Mouse (Mus musculus) heart, postnatal 0 days (tissue): ENCODE measurements around the gene Enox1. TPM values are rescaled to one million over a fixed set of nuclear protein-coding genes. Genes with fewer than 3 reads are reported as not detected.

Source experiments
- ATAC-seq: fragments of 200-750 bp; cut with Nextera tagmentation; 2 replicates; pipeline ENCODE4 v1.8.0; 2017; ENCODE audit warnings: low read depth, moderate number of reproducible peaks, moderate library complexity; ENCODE audit not compliant: insufficient read depth
- DNase-seq: peaks from one replicate; pipeline ENCODE4 v3.0.0-alpha.2; 2016; ENCODE audit warnings: low spot score
- H3K27ac ChIP-seq: fragments of 300-500 bp; sonication (generic); 2 replicates; pipeline ENCODE4 v1.5.1; 2014; ENCODE audit warnings: low read depth, mild to moderate bottlenecking
- H3K27me3 ChIP-seq: fragments of 300-500 bp; sonication (generic); 2 replicates; pipeline ENCODE4 v1.6.1; 2014; ENCODE audit warnings: low read length, mixed read lengths; ENCODE audit not compliant: control insufficient read depth, insufficient read depth
- H3K36me3 ChIP-seq: fragments of 300-500 bp; sonication (generic); replicated peaks from 2 replicates; pipeline ENCODE4 v1.6.1; 2014; ENCODE audit warnings: low read length, mixed read lengths; ENCODE audit not compliant: control insufficient read depth, insufficient read depth
- H3K4me1 ChIP-seq: fragments of 300-500 bp; sonication (generic); 2 replicates; pipeline ENCODE4 v1.6.1; 2014; ENCODE audit warnings: antibody characterized with exemption; ENCODE audit not compliant: control insufficient read depth, insufficient read depth
- H3K4me2 ChIP-seq: fragments of 300-500 bp; sonication (generic); 2 replicates; pipeline ENCODE4 v1.6.1; 2014; ENCODE audit warnings: low read depth, mild to moderate bottlenecking, low read length, moderate library complexity
- H3K4me3 ChIP-seq: fragments of 300-500 bp; sonication (generic); 2 replicates; pipeline ENCODE4 v1.5.1; 2014; ENCODE audit warnings: low read depth, low read length
- H3K9ac ChIP-seq: fragments of 300-500 bp; sonication (generic); replicated peaks from 2 replicates; pipeline ENCODE4 v1.6.1; 2014; ENCODE audit warnings: low read depth, low read length, mixed read lengths
- H3K9me3 ChIP-seq: fragments of 300-500 bp; sonication (generic); replicated peaks from 2 replicates; pipeline ENCODE4 v1.6.1; 2016; ENCODE audit warnings: low read length; ENCODE audit not compliant: control insufficient read depth
- CTCF ChIP-seq: IDR thresholded peaks from 2 replicates; pipeline ENCODE4 v1.5.1; 2016; ENCODE audit warnings: antibody characterized with exemption, control low read depth, low read depth
- EP300 ChIP-seq: IDR thresholded peaks from 2 replicates; pipeline ENCODE4 v1.6.1; 2016; ENCODE audit warnings: antibody characterized with exemption, low read depth
- WGBS: fragments of 180-500 bp; shearing (Covaris S2); extraction: QIAGEN DNeasy Blood & Tissue Kit; methylation state at CpG from one replicate; pipeline ENCODE4 v1.1.7; 2014; 5-methylcytosine and 5-hydroxymethylcytosine counted together
- polyA plus RNA-seq: library from polyadenylated mRNA; unstranded; fragments of >200 nt; fragmentation: Nextera tagmentation; extraction: Ambion mirVana; gene quantifications from 2 replicates; pipeline ENCODE4 v1.2.1, GENCODE M21; 2015
- total RNA-seq: library from RNA; depleted of rRNA; stranded (reverse); fragments of >200 nt; gene quantifications from 2 replicates; pipeline ENCODE4 v1.2.3, GENCODE M21; 2014; ENCODE audit warnings: low replicate concordance

Gene Enox1
- total and polyA plus RNA-seq, 2 experiments from 2014 or later: 0.83 to 2.6 TPM

DNA sequence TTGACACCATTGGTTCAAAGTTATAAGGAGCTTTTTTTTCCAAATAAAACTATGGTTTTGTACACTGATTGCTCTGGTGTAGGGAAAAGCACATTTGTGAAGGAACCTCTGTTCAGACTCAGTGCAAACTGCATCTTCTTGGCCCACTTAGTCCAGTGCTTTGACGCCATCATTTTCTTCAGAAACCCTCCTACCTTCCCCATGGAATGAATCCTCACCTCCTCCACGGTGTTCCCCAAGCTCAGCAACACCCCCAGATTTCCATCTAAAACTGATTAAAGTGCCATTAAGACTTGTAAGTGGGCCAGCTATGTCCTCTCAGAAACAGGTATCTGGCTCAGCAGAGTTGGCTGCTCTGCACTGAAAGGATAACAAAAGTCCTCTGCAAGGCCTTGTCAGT lies 167.8 kb downstream of the Enox1 start:
- H3K9ac ChIP-seq: no peak overlapping the region
- 71% methylated on average over 2 of the region's 2 CpGs for WGBS
- no peaks in the 10 kb centered on the region for H3K4me1 ChIP-seq
- no peak for TF ChIP-seq CTCF
- TF ChIP-seq EP300: no peak
- ATAC-seq (no peak), DNase-seq (no peak)
- H3K27ac ChIP-seq: no peak overlapping the region
- no peaks in the 10 kb centered on the region for H3K9me3 ChIP-seq
- no peaks in the 10 kb centered on the region for H3K36me3 ChIP-seq
- no peak overlapping the region for H3K4me3 ChIP-seq
- H3K27me3 ChIP-seq: no peaks in the 10 kb centered on the region
- no peak overlapping the region for H3K4me2 ChIP-seq

DNA sequence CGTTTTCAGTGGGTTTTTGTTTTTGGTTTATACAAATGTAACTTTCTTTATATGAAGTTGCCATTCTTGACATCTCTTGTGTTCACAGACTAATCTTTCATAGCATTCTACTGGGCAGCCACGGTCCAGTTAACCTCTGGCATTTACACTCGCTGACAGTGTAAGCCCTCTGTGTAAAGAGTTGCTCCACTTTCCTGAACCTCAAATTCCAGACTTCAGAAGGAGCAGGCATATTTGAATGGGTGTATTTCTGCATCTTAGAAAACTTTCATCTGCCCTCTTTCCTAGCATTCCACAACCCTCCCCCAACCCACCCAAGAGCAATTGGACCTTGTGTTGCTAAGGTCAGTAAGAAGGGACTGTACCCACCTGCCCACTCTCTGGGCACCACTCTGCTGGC lies 171.1 kb downstream of the Enox1 start:
- H3K4me1 ChIP-seq: no peaks in the 10 kb centered on the region
- TF ChIP-seq EP300 (no peak), CTCF (no peak)
- no peak overlapping the region for H3K4me2 ChIP-seq
- no peaks in the 10 kb centered on the region for H3K36me3 ChIP-seq
- no peak overlapping the region for H3K9ac ChIP-seq
- DNase-seq (no peak), ATAC-seq (no peak)
- no peak overlapping the region for H3K4me3 ChIP-seq
- no peak overlapping the region for H3K27ac ChIP-seq
- H3K9me3 ChIP-seq: no peaks in the 10 kb centered on the region
- WGBS: 68% methylated on average over 3 of the region's 3 CpGs
- no peaks in the 10 kb centered on the region for H3K27me3 ChIP-seq

DNA sequence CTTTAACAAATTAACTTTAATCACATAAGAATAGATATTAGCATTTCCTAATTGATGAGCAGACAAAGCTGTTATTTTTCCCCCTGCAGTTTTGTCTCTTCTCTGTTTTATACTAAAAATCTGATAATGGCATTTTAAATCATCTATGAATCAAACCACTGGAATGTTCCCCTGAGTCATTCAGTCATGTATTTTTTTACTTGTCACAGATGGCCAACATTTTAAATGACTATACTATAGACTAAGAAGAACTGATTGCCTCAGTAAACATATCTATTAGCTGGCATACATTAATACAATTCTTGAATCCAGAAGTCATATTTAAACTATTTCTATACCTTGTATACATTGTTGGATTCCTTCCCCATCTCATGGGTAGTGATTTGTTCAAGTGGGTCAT lies 173.2 kb downstream of the Enox1 start:
- Histone ChIP-seq H3K4me3 (no peak overlapping the region), H3K36me3 (no peaks in the 10 kb centered on the region), H3K9me3 (no peaks in the 10 kb centered on the region), H3K4me1 (no peaks in the 10 kb centered on the region), H3K4me2 (no peak overlapping the region), H3K9ac (no peak overlapping the region), H3K27ac (no peak overlapping the region), H3K27me3 (no peaks in the 10 kb centered on the region)
- no peak for ATAC-seq
- TF ChIP-seq EP300: no peak
- no peak for TF ChIP-seq CTCF
- DNase-seq: no peak

DNA sequence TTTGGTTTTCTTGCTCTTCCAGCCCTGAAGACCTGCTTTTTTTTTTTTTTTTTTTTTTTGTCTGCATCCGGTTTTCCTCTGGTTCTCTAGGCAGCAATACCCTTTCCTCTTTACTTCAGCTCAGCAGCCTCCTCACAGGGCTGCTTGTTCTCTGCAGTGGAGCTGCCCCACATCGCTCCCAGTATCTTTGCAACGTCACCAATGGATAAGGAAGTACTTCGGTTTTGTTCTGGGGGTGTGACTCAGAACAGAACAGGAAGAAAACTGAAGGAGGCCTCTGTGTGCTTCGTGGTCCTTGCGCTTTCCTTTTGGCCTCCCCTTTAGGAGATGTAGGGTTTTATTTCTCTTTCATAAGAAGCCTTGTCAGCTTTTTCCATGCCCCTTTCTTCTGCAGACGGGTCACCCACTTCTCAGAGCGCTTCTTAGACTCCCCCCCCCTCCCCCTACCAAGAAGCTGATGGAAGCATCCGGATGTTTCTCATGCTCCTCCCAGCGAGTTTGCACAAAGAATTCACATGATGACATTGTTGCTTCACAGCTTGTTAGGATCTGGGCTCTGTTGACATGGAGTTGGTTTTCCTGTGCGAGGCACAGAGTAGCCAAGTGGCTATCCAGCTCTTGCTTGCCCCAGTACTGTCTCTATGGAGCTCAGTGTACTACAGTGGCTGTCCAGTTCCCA lies 187.2 kb downstream of the Enox1 start:
- Histone ChIP-seq H3K9ac (no peak overlapping the region), H3K4me1 (no peaks in the 10 kb centered on the region), H3K27me3 (no peaks in the 10 kb centered on the region), H3K9me3 (0 out of 2 replicates have a peak, but pooled peaks cover 4% of the 10 kb centered on the region), H3K4me2 (peak overlapping the region; percentile 16; the same call in 1 of the 2 replicates), H3K27ac (peak overlapping the region; percentile 55), H3K36me3 (no peaks in the 10 kb centered on the region), H3K4me3 (0 out of 2 replicates have a peak overlapping the region, but pooled peaks have one; percentile 2)
- ATAC-seq: peak; percentile 76
- TF ChIP-seq CTCF (no peak), EP300 (no peak)
- 39% methylated on average over 11 of the region's 11 CpGs for WGBS
- DNase-seq: peak; percentile 47

DNA sequence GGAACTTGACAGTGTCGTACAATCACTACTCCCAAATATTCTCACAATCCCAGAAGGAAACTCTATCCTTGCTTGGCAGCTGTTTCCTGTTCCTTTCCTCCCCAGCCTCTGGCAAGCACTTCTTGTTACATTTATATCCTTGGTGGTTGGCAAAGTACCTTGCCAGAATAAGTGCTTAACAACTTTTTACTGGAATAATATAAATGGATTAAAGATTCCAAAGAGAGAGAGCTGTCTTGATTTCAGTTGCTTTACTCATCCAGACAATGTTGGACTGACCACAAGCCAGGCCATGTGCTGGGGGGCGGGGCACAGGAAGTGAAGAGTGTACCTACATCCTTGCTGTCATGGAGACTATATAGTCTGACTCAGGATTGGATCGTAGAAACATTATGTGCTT lies 189.7 kb downstream of the Enox1 start:
- Histone ChIP-seq H3K9me3 (0 out of 2 replicates have a peak, but pooled peaks cover 4% of the 10 kb centered on the region), H3K27ac (no peak overlapping the region), H3K9ac (no peak overlapping the region), H3K36me3 (no peaks in the 10 kb centered on the region), H3K4me1 (no peaks in the 10 kb centered on the region), H3K4me3 (no peak overlapping the region), H3K27me3 (no peaks in the 10 kb centered on the region), H3K4me2 (no peak overlapping the region)
- 71% methylated on average over 3 of the region's 3 CpGs for WGBS
- DNase-seq: peak; percentile 10
- TF ChIP-seq CTCF (no peak), EP300 (no peak)
- ATAC-seq: no peak
